Mouse (Mus musculus) effector memory CD4-positive, alpha-beta T cell, adult 5 months (primary cell): ENCODE measurements around the gene Olfr1373. TPM values are rescaled to one million over a fixed set of nuclear protein-coding genes. Genes with fewer than 3 reads are reported as not detected.

Experiments
- polyA plus RNA-seq: library from polyadenylated mRNA; unstranded; fragments of 100-300 nt; shearing (Covaris generic); gene quantifications from one replicate; pipeline ENCODE4 v1.2.1, GENCODE M21; 2017

Olfr1373 gene
- polyA plus RNA-seq = not detected

DNA sequence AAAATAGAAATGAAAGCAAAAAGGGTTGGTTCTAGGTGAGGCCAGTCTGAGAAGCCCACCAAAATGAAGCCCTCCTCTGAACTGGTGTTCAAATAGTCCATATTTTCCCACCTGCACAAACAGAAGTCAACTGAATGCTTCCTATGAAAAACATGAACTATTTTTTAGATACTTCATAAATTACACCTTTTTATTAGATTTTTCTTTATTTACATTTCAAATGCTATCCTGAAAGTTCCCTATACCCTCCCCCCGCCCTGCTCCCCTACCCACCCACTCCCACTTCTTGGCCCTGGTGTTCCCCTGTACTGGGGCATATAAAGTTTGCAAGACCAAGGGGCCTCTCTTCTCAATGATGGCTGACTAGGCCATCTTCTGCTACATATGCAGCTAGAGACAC lies at the start of gene Olfr1373:
Gene Olfr1373 (minus strand): TSS at position 101 of the 400 bp plus-strand sequence.

DNA sequence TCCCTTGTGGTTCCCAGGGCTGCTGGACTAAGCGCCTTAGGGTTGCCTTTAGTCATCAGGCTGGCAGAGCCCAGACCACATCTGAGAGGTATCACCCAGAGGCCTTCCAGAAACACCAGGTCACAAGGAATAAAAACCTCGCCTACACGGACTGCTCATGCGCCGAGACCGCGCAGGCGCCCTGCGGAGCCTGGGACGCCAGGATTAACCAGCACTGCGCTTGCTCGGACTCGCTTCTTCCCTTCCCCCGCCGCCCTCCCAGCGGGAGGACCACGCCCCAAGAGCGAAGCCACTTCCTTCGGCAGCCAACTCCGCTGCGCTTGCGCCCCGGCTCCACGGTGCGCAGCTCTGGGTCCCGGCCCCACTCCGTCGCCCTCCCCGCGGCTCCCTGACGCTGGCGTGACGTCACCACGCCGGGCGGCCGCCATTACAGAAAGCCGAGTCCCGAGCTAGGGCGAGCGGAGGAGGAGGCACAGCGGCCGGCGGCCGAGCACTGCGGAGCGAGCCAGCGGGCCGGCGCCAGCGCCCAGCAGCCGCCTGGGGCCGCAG lies 46.9 kb downstream of the Olfr1373 start, which contains the start of gene Ppp2ca:
Gene Ppp2ca (plus strand): TSS at position 284 of the 549 bp plus-strand sequence.

Other genes with a start within 250 kb of the Olfr1373 start
- gene Cdkn2aipnl, start 177.9 kb downstream of the Olfr1373 start, polyA plus RNA-seq = 78.8 TPM
- 457 TPM for gene Ube2b, start 144.8 kb downstream of the Olfr1373 start, polyA plus RNA-seq
- 4.4 TPM for gene Cdkl3, start 141.3 kb downstream of the Olfr1373 start, polyA plus RNA-seq
- gene Ppp2ca, start 46.8 kb downstream of the Olfr1373 start, polyA plus RNA-seq = 150 TPM
- not detected for gene Olfr1371, start 68.5 kb upstream of the Olfr1373 start, polyA plus RNA-seq
- 259 TPM for gene Skp1a, start 86.5 kb upstream of the Olfr1373 start, polyA plus RNA-seq
- 1,456 TPM for gene Tcf7, start 137.5 kb upstream of the Olfr1373 start, polyA plus RNA-seq
- gene Vdac1, start 215.3 kb upstream of the Olfr1373 start, polyA plus RNA-seq = 67.8 TPM